Mouse (Mus musculus) adrenal gland, adult 18-20 months (tissue): ENCODE data around the gene Cntn4. TPM values are rescaled to one million over a fixed set of nuclear protein-coding genes. Genes with fewer than 3 reads are reported as not detected.
A peak's percentile ranks its signal among the peaks of the same experiment; 100 is the strongest.
"Not testable (repeated sequence)": the region's sequence is repeated elsewhere in the genome, so short reads cannot be mapped to it uniquely, and the experiment has no call there.

Source experiments
- DNase-seq, 2 experiments: peaks; one replicate each; pipeline ENCODE4 v3.0.0; 2021 to 2022; ENCODE audit warnings: low spot score in 2 of 2
- total RNA-seq, 2 experiments: library from RNA; stranded (reverse); gene quantifications; 1 replicate in 1 of 2; 2 replicates in 1 of 2; pipeline ENCODE4 v1.2.3; 2021

Cntn4 gene
- total RNA-seq, 2 experiments from 2014 or later: 0.22 to 0.43 TPM

- peak in 1 of 2 experiments; percentile 2 for DNase-seq
These were observed 651.5 kb downstream of the Cntn4 start for GRCm38 (mm10) chr6:106328987-106329386.

- DNase-seq: no peak
These were observed 652.2 kb downstream of the Cntn4 start for GRCm38 (mm10) chr6:106329636-106330035.

GRCm38 (mm10) chr6:106332466-106332865 is 655.0 kb downstream of the Cntn4 start:
- no peak for DNase-seq

- DNase-seq: no peak
These were observed 655.5 kb downstream of the Cntn4 start for GRCm38 (mm10) chr6:106332933-106333332.

GRCm38 (mm10) chr6:106335066-106335465 is 657.6 kb downstream of the Cntn4 start:
- DNase-seq: no peak

- DNase-seq: no peak
These were observed 659.3 kb downstream of the Cntn4 start for GRCm38 (mm10) chr6:106336805-106337204.

GRCm38 (mm10) chr6:106337829-106338228 is 660.4 kb downstream of the Cntn4 start:
- no peak for DNase-seq

- DNase-seq: no peak
These were observed 663.7 kb downstream of the Cntn4 start for GRCm38 (mm10) chr6:106341114-106341513.

- DNase-seq: no peak
These were observed 672.6 kb downstream of the Cntn4 start for GRCm38 (mm10) chr6:106350072-106350471.

- DNase-seq: no peak
These were observed 673.9 kb downstream of the Cntn4 start for GRCm38 (mm10) chr6:106351389-106351788.

GRCm38 (mm10) chr6:106358801-106359200 is 681.3 kb downstream of the Cntn4 start:
- not testable (repeated sequence) for DNase-seq

GRCm38 (mm10) chr6:106381288-106382025 is 704.0 kb downstream of the Cntn4 start:
- no peak for DNase-seq

GRCm38 (mm10) chr6:106387833-106388406 is 710.5 kb downstream of the Cntn4 start:
- no peak for DNase-seq

- DNase-seq: no peak
These were observed 730.6 kb downstream of the Cntn4 start for GRCm38 (mm10) chr6:106408014-106408413.

GRCm38 (mm10) chr6:106408634-106409033 is 731.2 kb downstream of the Cntn4 start:
- DNase-seq: no peak

- no peak for DNase-seq
These were observed 745.5 kb downstream of the Cntn4 start for GRCm38 (mm10) chr6:106422947-106423346.

- DNase-seq: no peak
These were observed 746.0 kb downstream of the Cntn4 start for GRCm38 (mm10) chr6:106423471-106423870.

GRCm38 (mm10) chr6:106426615-106427014 is 749.2 kb downstream of the Cntn4 start:
- no peak for DNase-seq

- no peak for DNase-seq
These were observed 754.0 kb downstream of the Cntn4 start for GRCm38 (mm10) chr6:106431466-106431865.

GRCm38 (mm10) chr6:106440786-106441185 is 763.3 kb downstream of the Cntn4 start:
- DNase-seq: no peak

GRCm38 (mm10) chr6:106441246-106441645 is 763.8 kb downstream of the Cntn4 start:
- no peak for DNase-seq

- no peak for DNase-seq
These were observed 776.8 kb downstream of the Cntn4 start for GRCm38 (mm10) chr6:106454131-106454838.
